In the genomic region with DNA sequence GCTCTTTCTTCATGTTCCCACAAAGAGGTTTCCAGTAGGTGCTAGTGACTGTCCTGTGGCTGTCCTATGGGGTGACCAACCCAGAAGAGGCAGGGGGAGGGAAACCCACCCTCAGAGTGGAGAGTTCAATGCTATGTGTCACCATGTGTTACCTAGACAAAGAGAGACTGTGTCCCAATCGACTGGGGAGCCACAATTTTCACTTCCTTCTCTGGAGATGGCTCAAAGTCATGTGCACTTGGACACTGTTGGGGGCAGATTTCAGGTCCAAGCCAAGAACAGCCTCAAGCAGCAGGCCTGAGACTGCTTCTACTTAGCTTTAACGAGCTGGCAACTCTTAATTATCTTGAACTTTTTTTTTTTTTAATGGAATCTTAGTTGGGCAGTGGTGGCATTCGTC, we compare ENCODE assay signal across 37 mouse cellular contexts. TPM values are rescaled to one million over a fixed set of nuclear protein-coding genes. Genes with fewer than 3 reads are reported as not detected.
DNase-seq lines count a peak whose midpoint lies in the region; ATAC-seq and TF ChIP-seq lines count a peak whose summit lies in the region.
"Had no signal": no experiment of that assay in that cellular context is flagged by ENCODE, and none has a peak within 500 bp of the region (broad histone marks: within the 10 kb centered on the region; RNA-seq: fewer than 3 reads in every experiment).

No protein-coding gene starts in this region.

- TF ChIP-seq CTCF in lung, postnatal 0 days (IDR thresholded peaks at IDR 0.05) = no peak

- peaks cover 6% of the 10 kb centered on the region; the same call in 1 of the 2 replicates for H3K27me3 ChIP-seq in lung, postnatal 0 days (replicated peaks; ENCODE audit: insufficient read depth, low read length)
- H3K27me3 ChIP-seq in limb, embryonic 10.5 days (ENCODE audit: low read depth, poor library complexity, severe bottlenecking) = peaks cover 15% of the 10 kb centered on the region

- DNase-seq in heart, adult 11 months = peak; percentile 94
- no peak for DNase-seq in heart, postnatal 14 days
- peak; percentile 45 for DNase-seq in lung, postnatal 0 days (ENCODE audit: low spot score)
- no peak for DNase-seq in lung, adult 18-20 months
- DNase-seq in limb, embryonic 10.5 days (ENCODE audit: low spot score) = no peak
- no peak for DNase-seq in thymus, postnatal 10 days (ENCODE audit: low spot score in 2 of 2)
- DNase-seq: retina, postnatal 1 day; right cerebral cortex, postnatal 14 days had no signal

- peaks cover 11% of the 10 kb centered on the region for H3K36me3 ChIP-seq in lung, postnatal 0 days (ENCODE audit: insufficient read depth, low read length)
- no peaks in the 10 kb centered on the region for H3K36me3 ChIP-seq in limb, embryonic 10.5 days
- H3K36me3 ChIP-seq: embryonic facial prominence, embryonic 12.5 days; hindbrain, embryonic 13.5 days; limb, embryonic 12.5 days; midbrain, embryonic 12.5 days; neural tube, embryonic 15.5 days had no signal

- no peaks in the 10 kb centered on the region for H3K4me1 ChIP-seq in lung, postnatal 0 days (ENCODE audit: insufficient read depth, low read depth, low read length)
- peaks cover 37% of the 10 kb centered on the region for H3K4me1 ChIP-seq in limb, embryonic 10.5 days

- 71% methylated on average over 3 of the region's 3 CpGs for WGBS in lung, postnatal 0 days
- WGBS in limb, embryonic 10.5 days = 80% methylated on average over 3 of the region's 3 CpGs

- no peak overlapping the region for H3K4me3 ChIP-seq in lung, postnatal 0 days (ENCODE audit: low read depth, low read length)
- no peak overlapping the region for H3K4me3 ChIP-seq in limb, embryonic 10.5 days
- H3K4me3 ChIP-seq: embryonic facial prominence, embryonic 12.5 days; heart, embryonic 10.5 days; heart, embryonic 15.5 days; hindbrain, embryonic 13.5 days; limb, embryonic 12.5 days; megakaryocyte, embryonic 14.5 days; midbrain, embryonic 12.5 days; neural tube, embryonic 15.5 days had no signal

- TF ChIP-seq EP300 in lung, postnatal 0 days (IDR thresholded peaks at IDR 0.05) = no peak

- H3K4me2 ChIP-seq in lung, postnatal 0 days (replicated peaks; ENCODE audit: low read depth, low read length) = no peak overlapping the region
- H3K4me2 ChIP-seq: embryonic facial prominence, embryonic 12.5 days; heart, embryonic 15.5 days; hindbrain, embryonic 13.5 days; limb, embryonic 12.5 days; midbrain, embryonic 12.5 days; neural tube, embryonic 15.5 days had no signal

- H3K27ac ChIP-seq in lung, postnatal 0 days (ENCODE audit: low read length) = 0 out of 2 replicates have a peak overlapping the region, but pooled peaks have one; percentile 9
- H3K27ac ChIP-seq in limb, embryonic 10.5 days = no peak overlapping the region
- H3K27ac ChIP-seq: embryonic facial prominence, embryonic 12.5 days; heart, embryonic 10.5 days; heart, embryonic 15.5 days; hindbrain, embryonic 13.5 days; limb, embryonic 12.5 days; liver, embryonic 14.5 days; midbrain, embryonic 12.5 days; neural tube, embryonic 15.5 days had no signal

- no peaks in the 10 kb centered on the region for H3K9me3 ChIP-seq in lung, postnatal 0 days (ENCODE audit: low read length)
- H3K9me3 ChIP-seq in limb, embryonic 10.5 days (replicated peaks) = no peaks in the 10 kb centered on the region
- H3K9me3 ChIP-seq: embryonic facial prominence, embryonic 12.5 days; heart, embryonic 10.5 days; heart, embryonic 15.5 days; hindbrain, embryonic 13.5 days; limb, embryonic 12.5 days; megakaryocyte, embryonic 14.5 days; midbrain, embryonic 12.5 days; neural tube, embryonic 15.5 days had no signal

- intact Hi-C loops in heart, postnatal 14 days (cut with DNase I) = no loop called here

- H3K9ac ChIP-seq in lung, postnatal 0 days (replicated peaks; ENCODE audit: low read depth) = no peak overlapping the region
- H3K9ac ChIP-seq: embryonic facial prominence, embryonic 12.5 days; heart, embryonic 15.5 days; hindbrain, embryonic 13.5 days; limb, embryonic 12.5 days; liver, embryonic 14.5 days; midbrain, embryonic 12.5 days; neural tube, embryonic 15.5 days had no signal

- no peak for ATAC-seq in lung, postnatal 0 days
- ATAC-seq in granulocyte monocyte progenitor cell, adult 5-6 weeks (replicated peaks; ENCODE audit: poor library complexity, severe bottlenecking) = peak; percentile 83
- ATAC-seq in monocyte, adult 5-6 weeks (replicated peaks; ENCODE audit: insufficient number of reproducible peaks, low FRiP score, low TSS enrichment, poor library complexity, severe bottlenecking) = peak; percentile 74
- ATAC-seq: forebrain, embryonic 14.5 days; intestine, embryonic 16.5 days had no signal

RNA-seq across cellular contexts. Expression of a gene that starts 5.3 kb away (rescaled TPM):
- 1 to 10 TPM in 1 of 2 experiments, under 1 TPM in 1; 0.68 to 1.3 TPM for total RNA-seq in heart, postnatal 14 days (2021)
- 0.06 TPM in 1 of 2 replicates, not detected in the other for polyA plus RNA-seq in lung, postnatal 0 days (2015; fragmentation: Nextera tagmentation; extraction: Ambion mirVana)
- total RNA-seq in granulocyte monocyte progenitor cell, adult 5-6 weeks (2014; fragmentation: Nextera tagmentation) = not detected in 2 replicates
- not detected in 2 replicates for total RNA-seq in granulocyte monocyte progenitor cell, adult 5-6 weeks (2017)
- total RNA-seq in monocyte, adult 5-6 weeks (2017) = not detected in 3 replicates
- polyA plus RNA-seq in limb, embryonic 10.5 days (2016; fragmentation: Nextera tagmentation; extraction: Ambion mirVana) = 1.6 and 1.9 TPM in 2 replicates
- total RNA-seq: adrenal gland, adult 18-20 months; adrenal gland, postnatal 25 days; gastrocnemius, adult 18-20 months; left cerebral cortex, adult 18-20 months; left cerebral cortex, postnatal 14 days had no signal
- polyA plus RNA-seq: forebrain, embryonic 14.5 days; small intestine, adult 2 months; stomach, embryonic 14.5 days had no signal

RNA-seq across cellular contexts. Expression of a gene that starts 12.0 kb away (rescaled TPM):
- not detected for total RNA-seq in heart, postnatal 14 days (2021)
- polyA plus RNA-seq in lung, postnatal 0 days (2015; fragmentation: Nextera tagmentation; extraction: Ambion mirVana) = 0.20 TPM in 1 of 2 replicates, not detected in the other
- not detected in 2 replicates for total RNA-seq in granulocyte monocyte progenitor cell, adult 5-6 weeks (2014; fragmentation: Nextera tagmentation)
- total RNA-seq in granulocyte monocyte progenitor cell, adult 5-6 weeks (2017) = not detected in 2 replicates
- 2.4 TPM in 1 of 3 replicates, not detected in the others for total RNA-seq in monocyte, adult 5-6 weeks (2017)
- not detected in 2 replicates for polyA plus RNA-seq in limb, embryonic 10.5 days (2016; fragmentation: Nextera tagmentation; extraction: Ambion mirVana)
- total RNA-seq: adrenal gland, adult 18-20 months; adrenal gland, postnatal 25 days; gastrocnemius, adult 18-20 months; gastrocnemius, postnatal 4 days; heart, postnatal 4 days; layer of hippocampus, adult 18-20 months; layer of hippocampus, postnatal 10 days; left cerebral cortex, adult 18-20 months; left cerebral cortex, postnatal 14 days; midbrain, postnatal 0 days had no signal
- polyA plus RNA-seq: brain, embryonic 14.5 days; cerebellum, adult 2 months; embryonic facial prominence, embryonic 12.5 days; forebrain, embryonic 14.5 days; heart, embryonic 10.5 days; heart, embryonic 15.5 days; hindbrain, embryonic 13.5 days; intestine, embryonic 16.5 days; limb, embryonic 12.5 days; liver, embryonic 14.5 days; lung, embryonic 16.5 days; midbrain, embryonic 12.5 days; midbrain, postnatal 0 days; neural tube, embryonic 15.5 days; small intestine, adult 2 months; stomach, embryonic 14.5 days; urinary bladder, adult 2 months had no signal

RNA-seq across cellular contexts. Expression of a gene that starts 14.7 kb away (rescaled TPM):
- total RNA-seq in heart, postnatal 14 days (2021) = 100 to 1,000 TPM; 130 to 137 TPM
- polyA plus RNA-seq in lung, postnatal 0 days (2015; fragmentation: Nextera tagmentation; extraction: Ambion mirVana) = 78.2 and 80.0 TPM in 2 replicates
- total RNA-seq in granulocyte monocyte progenitor cell, adult 5-6 weeks (2014; fragmentation: Nextera tagmentation) = 3.9 and 4.3 TPM in 2 replicates
- 0.95 and 1.1 TPM in 2 replicates for total RNA-seq in granulocyte monocyte progenitor cell, adult 5-6 weeks (2017)
- total RNA-seq in monocyte, adult 5-6 weeks (2017) = 32.4 to 36.2 TPM (median 35.3 TPM) in 3 replicates
- 9.2 TPM in 2 replicates for polyA plus RNA-seq in limb, embryonic 10.5 days (2016; fragmentation: Nextera tagmentation; extraction: Ambion mirVana)

RNA-seq across cellular contexts. Expression of a gene that starts 56.2 kb away (rescaled TPM):
- total RNA-seq in heart, postnatal 14 days (2021) = 1 to 10 TPM; 4.3 to 5.2 TPM
- 0.84 and 2.2 TPM in 2 replicates for polyA plus RNA-seq in lung, postnatal 0 days (2015; fragmentation: Nextera tagmentation; extraction: Ambion mirVana)
- not detected in 2 replicates for total RNA-seq in granulocyte monocyte progenitor cell, adult 5-6 weeks (2014; fragmentation: Nextera tagmentation)
- not detected in 2 replicates for total RNA-seq in granulocyte monocyte progenitor cell, adult 5-6 weeks (2017)
- not detected in 3 replicates for total RNA-seq in monocyte, adult 5-6 weeks (2017)
- 17.7 and 18.4 TPM in 2 replicates for polyA plus RNA-seq in limb, embryonic 10.5 days (2016; fragmentation: Nextera tagmentation; extraction: Ambion mirVana)

Comparison
In these comparisons a context has a peak if more than half of its experiments do, and no peak if none do; other contexts are left out.
1. DNase-seq: peak in heart, adult 11 months (single experiment) and lung, postnatal 0 days (single experiment); none in heart, postnatal 14 days (0 of 2), lung, adult 18-20 months (0 of 2), limb, embryonic 10.5 days (single experiment) and thymus, postnatal 10 days (0 of 2).